Mouse (Mus musculus) liver, adult 2 months (tissue): Measurements from ENCODE around the gene Sec63.

Experiments
- CTCF ChIP-seq: fragments of 200-500 bp; IDR thresholded peaks from 2 replicates; pipeline ENCODE4 v1.5.1; 2011; ENCODE audit warnings: low read depth, low read length, control low read depth
- POLR2A ChIP-seq: fragments of 200-500 bp; IDR thresholded peaks from 2 replicates; pipeline ENCODE4 v1.6.1; 2011; ENCODE audit warnings: low read length, control low read depth; ENCODE audit not compliant: insufficient read depth; ENCODE audit errors: extremely low read depth

DNA sequence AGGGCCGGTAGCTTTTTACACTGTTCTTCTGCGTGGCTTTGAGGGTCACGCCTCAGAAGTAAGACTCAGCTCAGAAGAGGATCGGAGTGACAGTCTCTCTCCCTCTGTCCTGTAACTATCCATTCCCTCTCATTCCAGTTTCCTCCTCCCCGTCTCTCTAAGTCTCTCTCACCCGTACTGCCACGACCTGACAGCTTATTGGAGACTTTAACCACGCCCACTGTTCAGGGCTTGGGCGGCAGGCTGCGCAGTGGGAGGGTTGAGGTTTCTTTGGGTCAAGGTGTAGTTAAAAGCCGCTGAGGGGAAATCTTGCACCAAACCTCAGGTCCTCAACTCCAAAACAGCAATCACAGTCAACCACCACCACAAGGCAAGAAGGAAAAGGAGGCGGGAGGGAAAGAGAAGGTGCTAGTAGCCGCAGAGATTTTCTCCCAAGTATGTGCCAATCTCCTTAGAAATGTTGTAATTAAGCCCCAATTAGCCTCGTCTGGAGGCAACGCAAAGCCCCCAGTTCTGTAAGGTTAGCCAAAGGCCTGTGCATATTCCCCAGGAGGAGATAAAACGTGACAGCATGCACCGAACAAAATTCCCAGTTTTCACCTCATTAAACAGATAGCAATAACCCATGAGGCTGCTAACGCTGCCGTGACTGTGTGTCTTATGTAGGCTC is 45.8 kb upstream of the Sec63 start:
- TF ChIP-seq CTCF (no peak), POLR2A (no peak)
